Mouse (Mus musculus): ENCODE measurements around the gene Gtf3c6.

- TF ChIP-seq CTCF (IDR thresholded peaks at IDR 0.05; ENCODE audit: low read depth) (no peak), EP300 (IDR thresholded peaks at IDR 0.05; ENCODE audit: low read depth) (no peak)
Measured at GRCm38 (mm10) chr10:40278317-40278716, 20.4 kb upstream of the Gtf3c6 start.

Data from heart, postnatal 0 days (tissue).